ENCODE assay signal across 9 mouse cellular contexts in the genomic region with DNA sequence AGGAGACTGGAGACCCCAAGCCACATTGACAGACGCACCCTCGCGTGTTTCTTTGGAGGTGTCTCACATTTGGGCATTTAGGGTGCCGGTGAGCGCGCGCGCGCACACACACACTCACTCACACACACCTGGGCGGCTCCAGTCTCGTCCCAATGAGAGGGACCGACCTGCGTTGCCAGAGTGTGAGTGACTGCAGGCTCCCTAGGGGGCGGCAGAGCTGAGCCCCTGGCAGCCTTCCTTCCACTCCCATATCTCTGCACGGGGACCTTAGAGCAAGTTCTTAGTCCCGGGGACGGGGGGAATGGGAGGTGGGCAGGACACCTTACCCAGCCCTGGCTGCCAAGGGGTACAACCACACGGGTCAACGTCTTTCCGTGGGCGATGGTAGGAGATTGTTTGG. TPM values are rescaled to one million over a fixed set of nuclear protein-coding genes. Genes with fewer than 3 reads are reported as not detected.
A peak's percentile ranks its signal among the peaks of the same experiment; 100 is the strongest.
DNase-seq lines count a peak whose midpoint lies in the region; ATAC-seq and TF ChIP-seq lines count a peak whose summit lies in the region.
"Had no signal": no experiment of that assay in that cellular context is flagged by ENCODE, and none has a peak within 500 bp of the region (broad histone marks: within the 10 kb centered on the region; RNA-seq: fewer than 3 reads in every experiment).

No protein-coding gene starts in this region.

- H3K9me3 ChIP-seq in forebrain, embryonic 13.5 days (replicated peaks), result no peaks in the 10 kb centered on the region

- H3K4me3 ChIP-seq in testis, adult 2 months (ENCODE audit: control insufficient read depth, low read depth, low read length), result no peak overlapping the region; the same call in 1 of the 2 replicates
- H3K4me3 ChIP-seq in forebrain, embryonic 13.5 days, result peak overlapping the region; percentile 24
- H3K4me3 ChIP-seq: myocyte had no signal

- DNase-seq in testis, postnatal 14 days (ENCODE audit: low spot score), result no peak
- peak; percentile 45 for DNase-seq in kidney, postnatal 14 days
- DNase-seq in gastrocnemius, adult 8-10 months (ENCODE audit: low spot score in 2 of 2), result no peak

- H3K27ac ChIP-seq in testis, adult 2 months (ENCODE audit: control insufficient read depth, insufficient read depth, low read depth, low read length), result no peak overlapping the region
- H3K27ac ChIP-seq in forebrain, embryonic 13.5 days, result no peak overlapping the region

- H3K9ac ChIP-seq in forebrain, embryonic 13.5 days, result peak overlapping the region; percentile 12; the same call in 1 of the 2 replicates

- ATAC-seq in forebrain, embryonic 13.5 days, result peak; percentile 52
- peak; percentile 78 for ATAC-seq in megakaryocyte-erythroid progenitor cell, adult 5-6 weeks (replicated peaks; ENCODE audit: low FRiP score, low TSS enrichment, poor library complexity, severe bottlenecking)
- no peak for ATAC-seq in erythroid progenitor cell, adult 5-6 weeks (replicated peaks; ENCODE audit: low FRiP score, poor library complexity, severe bottlenecking)
- no peak for ATAC-seq in activated CD4-positive, CD25-positive, alpha-beta regulatory T cell, adult 4 months

- no peak for TF ChIP-seq POLR2A in testis, adult 2 months (IDR thresholded peaks at IDR 0.05; ENCODE audit: control insufficient read depth, low read depth, low read length)

- WGBS in forebrain, embryonic 13.5 days, result under 1% methylated on average over 21 of the region's 21 CpGs

- peak overlapping the region; percentile 56 for H3K4me2 ChIP-seq in forebrain, embryonic 13.5 days

- H3K27me3 ChIP-seq in testis, adult 2 months (ENCODE audit: control insufficient read depth, insufficient read depth, low read length), result peaks cover 14% of the 10 kb centered on the region
- peaks cover 86% of the 10 kb centered on the region for H3K27me3 ChIP-seq in forebrain, embryonic 13.5 days

- TF ChIP-seq CTCF in testis, adult 2 months (IDR thresholded peaks at IDR 0.05; ENCODE audit: control insufficient read depth, insufficient read depth, insufficient replicate concordance, low read depth, low read length), result peak; percentile 27; the same call in 1 of the 2 replicates

- H3K4me1 ChIP-seq in testis, adult 2 months (ENCODE audit: control insufficient read depth, insufficient read depth, low read length), result peaks cover 15% of the 10 kb centered on the region
- H3K4me1 ChIP-seq in forebrain, embryonic 13.5 days, result peaks cover 46% of the 10 kb centered on the region

- no peaks in the 10 kb centered on the region for H3K36me3 ChIP-seq in testis, adult 2 months (ENCODE audit: control insufficient read depth, insufficient read depth, low read length)
- no peaks in the 10 kb centered on the region for H3K36me3 ChIP-seq in forebrain, embryonic 13.5 days (ENCODE audit: poor library complexity, severe bottlenecking)

RNA-seq across cellular contexts. Expression of a gene that starts 2.3 kb away (rescaled TPM):
- 0.11 and 0.23 TPM in 2 replicates for polyA plus RNA-seq in testis, adult 2 months (2012; rRNA removed)
- 35.1 and 35.4 TPM in 2 replicates for polyA plus RNA-seq in forebrain, embryonic 13.5 days (2015; fragmentation: Nextera tagmentation; extraction: Ambion mirVana)
- not detected in 2 replicates for total RNA-seq in megakaryocyte-erythroid progenitor cell, adult 5-6 weeks (2014; fragmentation: Nextera tagmentation)
- not detected in 2 replicates for total RNA-seq in megakaryocyte-erythroid progenitor cell, adult 5-6 weeks (2017)
- total RNA-seq in erythroid progenitor cell, adult 5-6 weeks (2015; ENCODE audit: low replicate concordance), result not detected in 2 replicates
- not detected in 2 replicates for total RNA-seq in erythroid progenitor cell, adult 5-6 weeks (2017; ENCODE audit: low replicate concordance)
- polyA plus RNA-seq in activated CD4-positive, CD25-positive, alpha-beta regulatory T cell, adult 4 months (2017; shearing (Covaris generic)), result not detected
- total RNA-seq in gastrocnemius, adult 8-10 months (2022), result not detected
- polyA plus RNA-seq: myocyte had no signal

Comparison
In these comparisons a context has a peak if more than half of its experiments do, and no peak if none do; other contexts are left out.
1. ATAC-seq: peak in forebrain, embryonic 13.5 days (single experiment) and megakaryocyte-erythroid progenitor cell, adult 5-6 weeks (single experiment); none in erythroid progenitor cell, adult 5-6 weeks (single experiment) and activated CD4-positive, CD25-positive, alpha-beta regulatory T cell, adult 4 months (single experiment).